Mouse (Mus musculus) testis, adult 2 months (tissue): Measurements from ENCODE around the gene Sox1.

Experiments
- CTCF ChIP-seq: fragments of 200-500 bp; IDR thresholded peaks from 2 replicates; pipeline ENCODE4 v1.5.1; 2012; ENCODE audit warnings: low read depth, mild to moderate bottlenecking, inconsistent platforms, low read length, moderate library complexity; ENCODE audit not compliant: control insufficient read depth, insufficient read depth, insufficient replicate concordance
- POLR2A ChIP-seq: fragments of 200-500 bp; IDR thresholded peaks from 2 replicates; pipeline ENCODE4 v1.6.1; 2012; ENCODE audit warnings: low read depth, mild to moderate bottlenecking, inconsistent platforms, low read length, moderate library complexity; ENCODE audit not compliant: control insufficient read depth

DNA sequence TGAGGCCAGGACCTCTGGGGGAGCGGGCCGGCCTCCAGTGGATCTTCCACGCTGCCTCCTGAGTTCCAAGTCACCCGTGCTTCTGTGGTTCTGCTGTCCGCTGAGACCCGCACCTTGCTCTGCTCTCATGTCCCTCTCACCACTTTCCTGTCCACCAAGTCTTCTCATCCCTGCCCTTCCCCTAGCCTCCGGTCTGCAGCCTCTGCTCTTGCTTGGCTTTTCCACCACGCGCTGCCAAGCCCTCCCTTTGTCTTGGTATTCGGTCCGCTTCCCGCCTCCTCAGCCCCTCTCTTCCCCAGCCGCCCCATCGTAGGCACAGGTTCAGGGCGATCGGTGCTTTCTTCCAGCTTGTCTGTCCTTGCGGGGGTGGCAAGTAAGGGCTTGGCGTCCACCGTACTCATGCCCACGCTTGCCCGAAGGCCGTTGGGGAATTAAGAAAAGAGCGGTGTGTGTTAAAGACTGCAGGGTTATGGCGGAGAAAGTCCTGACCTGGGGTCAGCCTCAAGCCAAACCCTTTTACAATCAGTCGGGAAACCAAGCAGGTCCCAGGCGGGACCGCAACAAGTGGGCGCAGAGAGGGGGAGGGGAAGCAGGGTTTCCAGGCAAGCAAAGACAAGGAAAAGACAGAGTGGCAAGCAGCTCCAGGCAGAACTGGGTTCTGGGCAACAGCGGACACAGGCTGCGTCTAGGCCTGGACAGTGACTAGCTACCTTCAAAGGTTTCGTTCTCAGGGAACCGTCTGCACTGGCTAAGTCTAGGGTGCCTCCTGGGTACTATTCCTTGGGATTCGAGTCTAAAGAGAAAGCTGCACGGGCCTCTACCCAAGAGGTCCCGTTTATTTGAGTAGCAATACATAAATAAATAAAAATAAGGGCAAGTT lies 6.5 kb downstream of the Sox1 start:
- TF ChIP-seq CTCF: no peak
- no peak for TF ChIP-seq POLR2A
